Mouse (Mus musculus) small intestine, adult 2 months (tissue): ENCODE results near the gene Hist1h2ac.

Experiments used
- CTCF ChIP-seq: fragments of 200-500 bp; IDR thresholded peaks from 2 replicates; pipeline ENCODE4 v1.5.1; 2012; ENCODE audit warnings: low read depth, mild to moderate bottlenecking, control low read depth, inconsistent platforms, low read length, moderate library complexity, mixed read lengths; ENCODE audit not compliant: insufficient replicate concordance, insufficient read length; ENCODE audit errors: extremely low read depth
- POLR2A ChIP-seq: fragments of 200-500 bp; IDR thresholded peaks from 2 replicates; pipeline ENCODE4 v1.6.1; 2012; ENCODE audit warnings: low read depth, mild to moderate bottlenecking, control low read depth, inconsistent platforms, low read length, moderate library complexity

GRCm38 (mm10) chr13:23683755-23684281 is at the start of gene Hist1h2ac, which contains the start of gene Hist1h2bc:
- TF ChIP-seq CTCF (no peak), POLR2A (no peak; the same call in 1 of the 2 replicates)
